Mouse (Mus musculus): Measurements from ENCODE around the gene Spata33. TPM values are rescaled to one million over a fixed set of nuclear protein-coding genes. Genes with fewer than 3 reads are reported as not detected.

Spata33 gene
- total and polyA plus RNA-seq, 3 experiments: 1.2 to 1.4 TPM; not detected in 1

DNA sequence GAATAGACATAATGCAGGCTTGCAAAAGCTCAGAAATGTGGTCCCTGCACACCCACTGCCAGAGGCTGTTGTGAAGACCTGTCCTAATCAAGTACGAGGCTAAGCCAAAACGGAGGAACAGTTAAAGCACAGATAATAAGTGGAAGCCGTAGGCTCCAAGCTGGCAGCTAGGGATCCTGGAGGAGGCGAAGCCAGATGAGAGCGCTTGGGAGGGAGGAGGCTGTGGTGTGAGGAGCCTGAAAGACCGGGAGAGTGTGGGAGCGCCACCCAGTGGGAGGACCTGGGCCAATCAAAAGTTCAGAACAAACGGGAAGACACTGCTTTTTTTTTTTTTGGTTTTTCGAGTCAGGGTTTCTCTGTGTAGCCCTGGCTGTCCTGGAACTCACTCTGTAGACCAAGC lies 22.0 kb upstream of the Spata33 start:
- H3K4me3 ChIP-seq (ENCODE audit: control insufficient read depth in 1 of 2, insufficient read depth in 1 of 2, low read depth in 2 of 2, low read length in 2 of 2): peak overlapping the region; percentile 41 to 43
- no peaks in the 10 kb centered on the region for H3K9me3 ChIP-seq (replicated peaks; ENCODE audit: insufficient read depth, low read length)
- peaks cover 0 to 25% of the 10 kb centered on the region in 2 experiments; a peak in 2 of 4 replicates for H3K4me1 ChIP-seq (ENCODE audit: control insufficient read depth in 1 of 2, insufficient read depth in 2 of 2, low read length in 2 of 2)
- no peaks in the 10 kb centered on the region for H3K79me2 ChIP-seq (ENCODE audit: control insufficient read depth, insufficient read depth, low read length, poor library complexity)
- peak overlapping the region; percentile 32 for H3K9ac ChIP-seq (ENCODE audit: control insufficient read depth, low read depth, low read length, poor library complexity, severe bottlenecking)
- no peak overlapping the region for H3K27ac ChIP-seq (ENCODE audit: control insufficient read depth, low read depth, low read length)
- H3K27me3 ChIP-seq (ENCODE audit: control insufficient read depth in 1 of 2, insufficient read depth in 2 of 2, low read length in 2 of 2): no peaks in the 10 kb centered on the region
- H3K36me3 ChIP-seq (ENCODE audit: control insufficient read depth in 1 of 2, insufficient read depth in 2 of 2, low read length in 2 of 2): peaks cover 0 to 11% of the 10 kb centered on the region in 2 experiments; a peak in 2 of 4 replicates
- DNase-seq (ENCODE audit: low read depth, low spot score): peak; percentile 88
- TF ChIP-seq ZC3H11A (IDR thresholded peaks at IDR 0.05; ENCODE audit: low read depth, low read length): peak; percentile 53
- TF ChIP-seq RAD21 (IDR thresholded peaks at IDR 0.05; ENCODE audit: low read depth, low read length): peak; percentile 51
- TF ChIP-seq SIN3A (IDR thresholded peaks at IDR 0.05; ENCODE audit: low read length): peak; percentile 59
- TF ChIP-seq BHLHE40 (IDR thresholded peaks at IDR 0.05; ENCODE audit: borderline replicate concordance, low read depth, low read length): no peak
- TF ChIP-seq NRF1 (IDR thresholded peaks at IDR 0.05; ENCODE audit: insufficient read depth, low read depth, low read length, poor library complexity, severe bottlenecking): no peak
- TF ChIP-seq SMC3 (IDR thresholded peaks at IDR 0.05; ENCODE audit: low read depth, low read length): peak; percentile 70
- TF ChIP-seq MXI1 (IDR thresholded peaks at IDR 0.05; ENCODE audit: low read depth, low read length): peak; percentile 61
- TF ChIP-seq ZNF384 (IDR thresholded peaks at IDR 0.05; ENCODE audit: low read depth, low read length): peak; percentile 96
- peak; percentile 49 to 82 (median 70) for TF ChIP-seq CTCF (IDR thresholded peaks at IDR 0.05 in 2 of 3, conservative IDR thresholded peaks at IDR 0.05 in 1 of 3; ENCODE audit: control insufficient read depth in 1 of 3, insufficient read depth in 1 of 3, low read depth in 2 of 3, low read length in 3 of 3, poor library complexity in 1 of 3, severe bottlenecking in 1 of 3)
- TF ChIP-seq ZMIZ1 (IDR thresholded peaks at IDR 0.05; ENCODE audit: low read depth, low read length): no peak

DNA sequence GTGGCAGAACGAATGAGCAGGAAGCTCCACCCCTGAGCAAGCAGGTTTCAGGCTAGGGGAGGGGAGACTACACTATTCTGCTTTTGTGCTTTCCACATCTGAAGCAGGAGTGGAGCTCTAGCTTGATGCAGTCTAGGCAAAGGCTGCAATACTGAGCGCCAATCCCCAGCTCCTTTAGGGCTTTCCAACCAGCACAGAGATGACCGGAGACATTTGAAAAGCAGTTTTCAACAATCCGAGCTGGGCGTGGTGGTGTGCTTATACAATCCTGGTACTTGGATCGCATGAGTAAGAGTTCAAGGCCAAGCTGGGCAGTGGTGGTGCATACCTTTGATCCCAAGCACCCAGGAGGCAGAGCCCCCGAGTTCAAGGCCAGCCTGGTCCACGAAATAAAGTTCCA lies 20.7 kb upstream of the Spata33 start:
- TF ChIP-seq TBP (IDR thresholded peaks at IDR 0.05; ENCODE audit: low read depth, low read length) (no peak), MYC (IDR thresholded peaks at IDR 0.05; ENCODE audit: low read depth, low read length) (no peak)
- Histone ChIP-seq H3K9me3 (replicated peaks; ENCODE audit: insufficient read depth, low read length) (no peaks in the 10 kb centered on the region), H3K79me2 (ENCODE audit: control insufficient read depth, insufficient read depth, low read length, poor library complexity) (no peaks in the 10 kb centered on the region), H3K4me3 (ENCODE audit: control insufficient read depth in 1 of 2, insufficient read depth in 1 of 2, low read depth in 2 of 2, low read length in 2 of 2) (no peak overlapping the region), H3K9ac (ENCODE audit: control insufficient read depth, low read depth, low read length, poor library complexity, severe bottlenecking) (no peak overlapping the region), H3K27me3 (ENCODE audit: control insufficient read depth in 1 of 2, insufficient read depth in 2 of 2, low read length in 2 of 2) (no peaks in the 10 kb centered on the region), H3K27ac (ENCODE audit: control insufficient read depth, low read depth, low read length) (no peak overlapping the region), H3K4me1 (ENCODE audit: control insufficient read depth in 1 of 2, insufficient read depth in 2 of 2, low read length in 2 of 2) (peaks cover 0 to 25% of the 10 kb centered on the region in 2 experiments; a peak in 2 of 4 replicates), H3K36me3 (ENCODE audit: control insufficient read depth in 1 of 2, insufficient read depth in 2 of 2, low read length in 2 of 2) (peaks cover 0 to 11% of the 10 kb centered on the region in 2 experiments; a peak in 2 of 4 replicates)
- peak; percentile 23 for DNase-seq (ENCODE audit: low read depth, low spot score)

DNA sequence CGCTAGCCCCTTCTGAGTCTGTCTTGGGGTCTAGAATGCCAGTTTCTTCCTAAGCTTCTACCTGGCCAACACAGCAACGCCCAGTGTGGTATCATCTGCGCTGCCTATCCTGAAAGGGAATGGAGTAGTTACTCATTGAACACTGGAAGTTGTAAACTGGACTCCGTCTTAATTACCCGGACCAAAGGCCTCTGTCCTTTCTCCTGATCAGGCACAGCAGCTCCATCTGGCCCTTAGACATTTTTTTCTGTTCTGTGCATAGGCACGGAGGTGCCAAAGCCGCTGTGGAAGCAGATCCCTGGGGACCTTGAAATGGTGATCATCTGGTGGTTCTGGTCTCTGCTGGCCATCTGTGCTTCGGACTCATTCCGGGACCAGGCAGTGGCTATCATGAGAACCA lies 18.9 kb upstream of the Spata33 start:
- Histone ChIP-seq H3K9ac (ENCODE audit: control insufficient read depth, low read depth, low read length, poor library complexity, severe bottlenecking) (no peak overlapping the region), H3K27ac (ENCODE audit: control insufficient read depth, low read depth, low read length) (no peak overlapping the region), H3K27me3 (ENCODE audit: control insufficient read depth in 1 of 2, insufficient read depth in 2 of 2, low read length in 2 of 2) (no peaks in the 10 kb centered on the region), H3K4me1 (ENCODE audit: control insufficient read depth in 1 of 2, insufficient read depth in 2 of 2, low read length in 2 of 2) (peaks cover 3 to 20% of the 10 kb centered on the region in 2 experiments), H3K79me2 (ENCODE audit: control insufficient read depth, insufficient read depth, low read length, poor library complexity) (no peaks in the 10 kb centered on the region), H3K9me3 (replicated peaks; ENCODE audit: insufficient read depth, low read length) (no peaks in the 10 kb centered on the region), H3K36me3 (ENCODE audit: control insufficient read depth in 1 of 2, insufficient read depth in 2 of 2, low read length in 2 of 2) (peaks cover 0 to 11% of the 10 kb centered on the region in 2 experiments; a peak in 2 of 4 replicates), H3K4me3 (ENCODE audit: control insufficient read depth in 1 of 2, insufficient read depth in 1 of 2, low read depth in 2 of 2, low read length in 2 of 2) (no peak overlapping the region)
- no peak for DNase-seq (ENCODE audit: low read depth, low spot score)
- TF ChIP-seq ETS1 (IDR thresholded peaks at IDR 0.05; ENCODE audit: low read depth, low read length) (no peak), MAFK (IDR thresholded peaks at IDR 0.05; ENCODE audit: borderline replicate concordance, low read depth, low read length) (no peak)

Data from MEL (cell line).